Mouse (Mus musculus): ENCODE measurements around the gene Stat3. TPM values are rescaled to one million over a fixed set of nuclear protein-coding genes. Genes with fewer than 3 reads are reported as not detected.
A peak's percentile ranks its signal among the peaks of the same experiment; 100 is the strongest.

Gene Stat3
- polyA plus RNA-seq, 1 experiment: 47.5 TPM

DNA sequence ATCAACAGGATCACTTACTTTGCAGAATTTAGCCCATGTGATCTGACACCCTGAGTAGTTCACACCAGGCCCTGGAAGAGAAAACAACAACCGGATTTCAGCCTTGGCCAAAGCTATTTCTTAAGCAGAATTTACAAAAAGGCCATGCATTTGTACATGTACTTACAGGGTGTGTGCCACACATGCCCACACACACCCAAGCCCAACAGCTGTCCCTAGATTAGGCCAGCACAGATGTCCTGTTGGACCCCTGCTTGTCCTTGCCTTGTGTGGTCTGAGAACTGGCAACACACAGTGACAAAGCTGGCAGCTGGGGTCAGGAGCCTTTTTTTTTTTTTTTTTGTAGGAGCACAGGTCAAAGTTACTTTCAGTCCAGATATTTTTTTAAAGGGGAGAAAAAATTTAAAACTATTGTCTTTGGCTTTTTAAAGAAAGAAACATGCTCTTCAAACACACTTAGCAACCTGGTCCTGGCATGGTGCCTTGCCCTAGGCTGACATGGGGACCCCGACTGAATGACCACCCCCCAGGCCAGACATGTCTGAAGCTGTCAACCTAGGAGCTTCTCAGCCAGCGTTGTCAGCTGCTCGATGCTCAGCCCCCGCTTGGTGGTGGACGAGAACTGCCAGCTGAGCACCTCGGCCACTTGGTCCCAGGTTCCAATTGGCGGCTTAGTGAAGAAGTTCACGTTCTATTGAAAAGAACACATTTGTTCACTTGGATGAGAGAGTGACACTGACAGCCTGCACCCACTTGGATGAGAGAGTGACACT lies 45.0 kb downstream of the Stat3 start:
- TF ChIP-seq POLR2A (IDR thresholded peaks at IDR 0.05; ENCODE audit: borderline replicate concordance, insufficient read depth, low read length) (no peak), CTCF (IDR thresholded peaks at IDR 0.05; ENCODE audit: borderline replicate concordance, insufficient read depth, low read depth, low read length) (no peak)
- Histone ChIP-seq H3K4me1 (ENCODE audit: control insufficient read depth, insufficient read depth, low read length) (peaks cover 8% of the 10 kb centered on the region), H3K4me3 (replicated peaks; ENCODE audit: insufficient read depth, low read depth, low read length) (no peak overlapping the region), H3K27ac (ENCODE audit: insufficient read depth, low read length) (no peak overlapping the region), H3K27me3 (ENCODE audit: control insufficient read depth, insufficient read depth, low read length) (no peaks in the 10 kb centered on the region)
- no peak for DNase-seq
- 64% methylated on average over 9 of the region's 9 CpGs for WGBS

DNA sequence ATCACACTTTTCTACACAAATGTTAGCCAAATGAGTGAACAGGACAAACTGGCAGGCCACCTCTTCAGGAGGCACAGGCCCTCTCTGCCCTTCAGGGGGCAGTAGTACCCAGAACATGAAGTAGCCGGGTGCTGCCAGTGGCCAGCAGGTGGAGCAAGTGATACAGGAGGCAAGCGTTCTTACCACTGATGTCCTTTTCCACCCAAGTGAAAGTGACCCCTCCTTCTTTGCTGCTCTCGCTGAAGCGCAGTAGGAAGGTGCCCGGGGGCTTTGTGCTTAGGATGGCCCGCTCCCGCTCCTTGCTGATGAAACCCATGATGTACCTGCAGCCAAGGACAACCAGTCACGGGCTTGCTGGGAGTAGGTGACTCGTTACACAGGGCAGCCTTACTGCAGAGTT lies 45.9 kb downstream of the Stat3 start:
- WGBS: 22% methylated on average over 9 of the region's 9 CpGs
- Histone ChIP-seq H3K27me3 (ENCODE audit: control insufficient read depth, insufficient read depth, low read length) (no peaks in the 10 kb centered on the region), H3K27ac (ENCODE audit: insufficient read depth, low read length) (no peak overlapping the region), H3K4me1 (ENCODE audit: control insufficient read depth, insufficient read depth, low read length) (peaks cover 8% of the 10 kb centered on the region), H3K4me3 (replicated peaks; ENCODE audit: insufficient read depth, low read depth, low read length) (no peak overlapping the region)
- DNase-seq: peak; percentile 84 to 87
- TF ChIP-seq CTCF (IDR thresholded peaks at IDR 0.05; ENCODE audit: borderline replicate concordance, insufficient read depth, low read depth, low read length) (peak; percentile 100), POLR2A (IDR thresholded peaks at IDR 0.05; ENCODE audit: borderline replicate concordance, insufficient read depth, low read length) (no peak)

DNA sequence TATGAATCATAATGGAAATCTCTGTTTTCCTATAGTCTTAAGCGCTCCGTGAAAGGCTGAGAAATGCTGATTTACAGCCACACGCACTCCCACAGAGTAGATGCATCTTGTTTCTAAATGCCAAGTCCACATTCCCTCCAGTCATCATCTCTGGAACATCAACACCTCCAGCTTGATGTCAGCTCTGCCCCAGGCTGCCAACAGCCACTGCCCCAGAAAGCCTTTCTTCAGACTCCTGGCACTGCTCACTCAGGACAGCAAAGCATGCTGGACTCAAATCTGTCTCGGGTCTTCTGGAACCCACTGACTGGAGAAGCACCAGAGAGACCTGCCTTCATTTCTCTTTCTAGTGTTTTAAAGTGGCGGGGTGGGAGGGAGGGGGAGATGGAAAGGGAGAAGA lies 46.9 kb downstream of the Stat3 start:
- Histone ChIP-seq H3K27ac (ENCODE audit: insufficient read depth, low read length) (no peak overlapping the region), H3K4me1 (ENCODE audit: control insufficient read depth, insufficient read depth, low read length) (peaks cover 8% of the 10 kb centered on the region), H3K4me3 (replicated peaks; ENCODE audit: insufficient read depth, low read depth, low read length) (no peak overlapping the region), H3K27me3 (ENCODE audit: control insufficient read depth, insufficient read depth, low read length) (no peaks in the 10 kb centered on the region)
- DNase-seq: no peak
- TF ChIP-seq CTCF (IDR thresholded peaks at IDR 0.05; ENCODE audit: borderline replicate concordance, insufficient read depth, low read depth, low read length) (no peak), POLR2A (IDR thresholded peaks at IDR 0.05; ENCODE audit: borderline replicate concordance, insufficient read depth, low read length) (no peak)
- WGBS: 75% methylated on average over 5 of the region's 5 CpGs

DNA sequence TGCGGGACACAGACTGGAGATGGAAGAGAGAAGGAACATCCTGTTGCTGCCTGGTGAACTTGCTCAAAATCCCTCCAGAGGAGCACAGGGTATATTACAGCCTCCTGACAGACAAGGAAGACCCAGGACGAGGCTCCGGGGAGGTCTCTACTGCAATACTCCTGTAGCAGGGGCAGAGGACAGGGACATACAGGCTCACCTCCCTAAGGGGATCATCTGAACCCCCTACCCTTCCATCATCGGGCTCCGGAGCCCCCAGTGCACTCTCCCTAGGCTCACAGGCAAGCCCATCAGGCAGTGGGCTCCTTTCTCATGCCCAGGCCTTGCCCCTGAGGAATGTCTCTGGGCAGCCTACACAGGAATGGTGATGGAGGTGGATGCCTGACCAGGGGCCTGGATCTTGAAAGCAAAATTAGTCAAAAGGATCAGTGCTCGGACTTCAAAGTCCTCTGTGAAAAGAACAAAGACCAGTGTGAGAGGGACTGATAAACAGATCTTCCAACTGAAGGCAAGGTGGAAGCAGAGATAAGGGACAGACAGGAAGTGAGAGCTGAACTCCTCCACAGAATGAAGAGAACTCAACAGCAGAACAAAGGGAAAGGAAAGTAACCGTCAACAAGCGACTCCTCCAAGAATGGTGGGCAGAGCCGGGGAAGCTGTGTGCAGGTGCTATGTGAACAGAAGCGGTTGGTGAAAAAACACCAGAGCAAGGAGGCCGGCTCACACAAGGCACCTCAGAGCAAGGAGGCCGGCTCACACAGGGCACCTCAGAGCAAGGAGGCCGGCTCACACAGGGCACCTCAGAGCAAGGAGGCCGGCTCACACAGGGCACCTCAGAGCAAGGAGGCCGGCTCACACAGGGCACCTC lies 47.9 kb downstream of the Stat3 start:
- 87% methylated on average over 15 of the region's 15 CpGs for WGBS
- no peak for TF ChIP-seq POLR2A (IDR thresholded peaks at IDR 0.05; ENCODE audit: borderline replicate concordance, insufficient read depth, low read length)
- TF ChIP-seq CTCF (IDR thresholded peaks at IDR 0.05; ENCODE audit: borderline replicate concordance, insufficient read depth, low read depth, low read length): no peak
- peaks cover 8% of the 10 kb centered on the region for H3K4me1 ChIP-seq (ENCODE audit: control insufficient read depth, insufficient read depth, low read length)
- no peak for DNase-seq
- no peak overlapping the region for H3K4me3 ChIP-seq (replicated peaks; ENCODE audit: insufficient read depth, low read depth, low read length)
- no peaks in the 10 kb centered on the region for H3K27me3 ChIP-seq (ENCODE audit: control insufficient read depth, insufficient read depth, low read length)
- H3K27ac ChIP-seq (ENCODE audit: insufficient read depth, low read length): no peak overlapping the region

DNA sequence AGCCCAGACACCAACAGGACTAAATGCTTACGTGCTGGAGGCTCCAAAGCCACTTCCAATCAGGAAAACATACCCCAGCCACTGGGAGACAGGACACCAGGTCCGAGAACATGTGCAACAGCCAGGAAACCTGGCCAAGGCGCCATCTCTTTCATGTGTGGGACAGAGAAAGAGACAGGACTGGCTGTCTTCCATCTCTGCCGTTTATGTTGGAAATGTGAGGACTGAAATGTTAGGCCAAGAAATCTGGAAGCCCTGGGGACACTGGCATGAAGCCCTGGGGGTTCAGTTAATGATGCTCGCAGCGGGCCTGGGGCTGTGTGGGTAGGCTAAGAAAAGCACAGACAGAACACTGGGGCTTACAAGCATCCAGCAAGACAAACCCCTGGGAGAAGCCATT lies 48.9 kb downstream of the Stat3 start:
- WGBS: 14% methylated on average over 6 of the region's 6 CpGs
- Histone ChIP-seq H3K27me3 (ENCODE audit: control insufficient read depth, insufficient read depth, low read length) (no peaks in the 10 kb centered on the region), H3K4me3 (replicated peaks; ENCODE audit: insufficient read depth, low read depth, low read length) (no peak overlapping the region), H3K4me1 (ENCODE audit: control insufficient read depth, insufficient read depth, low read length) (peaks cover 5% of the 10 kb centered on the region; the same call in 1 of the 2 replicates), H3K27ac (ENCODE audit: insufficient read depth, low read length) (no peak overlapping the region)
- DNase-seq: peak in 1 of 2 experiments; percentile 41
- TF ChIP-seq CTCF (IDR thresholded peaks at IDR 0.05; ENCODE audit: borderline replicate concordance, insufficient read depth, low read depth, low read length): no peak
- no peak for TF ChIP-seq POLR2A (IDR thresholded peaks at IDR 0.05; ENCODE audit: borderline replicate concordance, insufficient read depth, low read length)

DNA sequence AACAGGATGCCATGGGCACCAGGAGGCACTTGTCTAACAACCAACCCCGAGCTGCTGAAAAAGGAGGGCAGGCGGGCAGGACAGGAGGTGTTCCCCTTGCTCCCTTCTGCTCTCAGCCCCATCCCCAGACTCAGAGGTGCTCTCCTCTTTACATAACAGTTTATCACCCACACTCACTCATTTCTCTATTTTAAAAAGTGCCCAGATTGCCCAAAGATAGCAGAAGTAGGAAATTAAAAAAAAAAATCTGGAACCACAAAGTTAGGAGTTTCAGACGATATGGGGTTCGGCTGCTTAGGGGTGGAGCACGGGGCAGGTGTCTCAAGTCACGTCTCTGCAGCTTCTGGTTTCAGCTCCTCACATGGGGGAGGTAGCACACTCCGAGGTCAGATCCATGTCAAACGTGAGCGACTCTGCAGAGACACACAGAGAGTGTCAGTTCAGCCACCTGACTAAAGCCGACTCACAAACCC lies 51.0 kb downstream of the Stat3 start:
- 85% methylated on average over 10 of the region's 10 CpGs for WGBS
- DNase-seq: no peak
- Histone ChIP-seq H3K4me1 (ENCODE audit: control insufficient read depth, insufficient read depth, low read length) (peaks cover 5% of the 10 kb centered on the region; the same call in 1 of the 2 replicates), H3K27ac (ENCODE audit: insufficient read depth, low read length) (no peak overlapping the region), H3K4me3 (replicated peaks; ENCODE audit: insufficient read depth, low read depth, low read length) (no peak overlapping the region), H3K27me3 (ENCODE audit: control insufficient read depth, insufficient read depth, low read length) (no peaks in the 10 kb centered on the region)
- TF ChIP-seq POLR2A (IDR thresholded peaks at IDR 0.05; ENCODE audit: borderline replicate concordance, insufficient read depth, low read length): no peak
- no peak for TF ChIP-seq CTCF (IDR thresholded peaks at IDR 0.05; ENCODE audit: borderline replicate concordance, insufficient read depth, low read depth, low read length)

DNA sequence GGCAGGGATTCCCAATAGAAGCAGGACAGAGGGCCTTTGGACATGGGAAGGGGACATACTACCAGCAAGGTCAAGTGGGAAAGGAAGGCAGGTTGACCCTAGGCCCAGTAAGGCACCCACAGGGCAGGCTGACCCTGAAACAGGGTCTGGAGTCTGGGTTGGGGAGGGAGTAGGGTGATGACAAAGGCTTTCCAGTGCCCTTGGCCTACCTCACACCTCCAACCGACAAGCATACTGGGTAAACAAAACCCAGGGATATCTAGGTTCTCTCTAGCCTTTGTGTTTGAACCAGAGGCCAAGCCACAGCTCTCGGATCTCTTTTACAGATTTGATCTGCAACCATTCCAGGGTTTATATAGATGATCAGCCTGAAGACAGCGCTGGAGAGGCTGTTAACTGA lies 51.6 kb downstream of the Stat3 start:
- 92% methylated on average over 3 of the region's 3 CpGs for WGBS
- no peak for TF ChIP-seq CTCF (IDR thresholded peaks at IDR 0.05; ENCODE audit: borderline replicate concordance, insufficient read depth, low read depth, low read length)
- no peak for TF ChIP-seq POLR2A (IDR thresholded peaks at IDR 0.05; ENCODE audit: borderline replicate concordance, insufficient read depth, low read length)
- no peak for DNase-seq
- Histone ChIP-seq H3K4me3 (replicated peaks; ENCODE audit: insufficient read depth, low read depth, low read length) (no peak overlapping the region), H3K27me3 (ENCODE audit: control insufficient read depth, insufficient read depth, low read length) (no peaks in the 10 kb centered on the region), H3K4me1 (ENCODE audit: control insufficient read depth, insufficient read depth, low read length) (peaks cover 5% of the 10 kb centered on the region; the same call in 1 of the 2 replicates), H3K27ac (ENCODE audit: insufficient read depth, low read length) (no peak overlapping the region)

Measured in cerebellum, adult 2 months (tissue).